Mouse (Mus musculus) lung, embryonic 15.5 days (tissue): Measurements from ENCODE around the gene Lrrc1. TPM values are rescaled to one million over a fixed set of nuclear protein-coding genes. Genes with fewer than 3 reads are reported as not detected.

Experiments used
- ATAC-seq: fragments of 200-750 bp; cut with Nextera tagmentation; 2 replicates; pipeline ENCODE4 v1.8.0; 2017; ENCODE audit warnings: moderate number of reproducible peaks, borderline replicate concordance; ENCODE audit not compliant: low FRiP score, low TSS enrichment; ENCODE audit errors: extremely low read depth
- H3K27ac ChIP-seq: fragments of 300-500 bp; sonication (generic); 2 replicates; pipeline ENCODE4 v1.5.1; 2015; ENCODE audit warnings: moderate library complexity, mild to moderate bottlenecking, inconsistent platforms
- H3K27me3 ChIP-seq: fragments of 300-500 bp; sonication (generic); 2 replicates; pipeline ENCODE4 v1.6.1; 2015; ENCODE audit warnings: inconsistent platforms
- H3K36me3 ChIP-seq: fragments of 300-500 bp; sonication (generic); 2 replicates; pipeline ENCODE4 v1.6.1; 2015; ENCODE audit warnings: inconsistent platforms
- H3K4me1 ChIP-seq: fragments of 300-500 bp; sonication (generic); 2 replicates; pipeline ENCODE4 v1.6.1; 2015; ENCODE audit warnings: inconsistent platforms
- H3K4me2 ChIP-seq: fragments of 300-500 bp; sonication (generic); 2 replicates; pipeline ENCODE4 v1.6.1; 2015; ENCODE audit warnings: inconsistent platforms, mild to moderate bottlenecking, moderate library complexity
- H3K4me3 ChIP-seq: fragments of 300-500 bp; sonication (generic); 2 replicates; pipeline ENCODE4 v1.5.1; 2015; ENCODE audit warnings: mild to moderate bottlenecking, inconsistent platforms
- H3K9ac ChIP-seq: fragments of 300-500 bp; sonication (generic); 2 replicates; pipeline ENCODE4 v1.6.1; 2015; ENCODE audit warnings: inconsistent platforms
- H3K9me3 ChIP-seq: fragments of 300-500 bp; sonication (generic); 2 replicates; pipeline ENCODE4 v1.6.1; 2016; ENCODE audit warnings: inconsistent platforms
- WGBS: fragments of 180-500 bp; shearing (Covaris S2); methylation state at CpG from one replicate; pipeline ENCODE4 v1.1.7; 2015; 5-methylcytosine and 5-hydroxymethylcytosine counted together
- polyA plus RNA-seq: library from polyadenylated mRNA; unstranded; fragments of >200 nt; fragmentation: Nextera tagmentation; extraction: Ambion mirVana; gene quantifications from 2 replicates; pipeline ENCODE4 v1.2.1, GENCODE M21; 2015

Lrrc1 gene
- polyA plus RNA-seq, 1 experiment from 2014 or later, result 11.4 TPM

DNA sequence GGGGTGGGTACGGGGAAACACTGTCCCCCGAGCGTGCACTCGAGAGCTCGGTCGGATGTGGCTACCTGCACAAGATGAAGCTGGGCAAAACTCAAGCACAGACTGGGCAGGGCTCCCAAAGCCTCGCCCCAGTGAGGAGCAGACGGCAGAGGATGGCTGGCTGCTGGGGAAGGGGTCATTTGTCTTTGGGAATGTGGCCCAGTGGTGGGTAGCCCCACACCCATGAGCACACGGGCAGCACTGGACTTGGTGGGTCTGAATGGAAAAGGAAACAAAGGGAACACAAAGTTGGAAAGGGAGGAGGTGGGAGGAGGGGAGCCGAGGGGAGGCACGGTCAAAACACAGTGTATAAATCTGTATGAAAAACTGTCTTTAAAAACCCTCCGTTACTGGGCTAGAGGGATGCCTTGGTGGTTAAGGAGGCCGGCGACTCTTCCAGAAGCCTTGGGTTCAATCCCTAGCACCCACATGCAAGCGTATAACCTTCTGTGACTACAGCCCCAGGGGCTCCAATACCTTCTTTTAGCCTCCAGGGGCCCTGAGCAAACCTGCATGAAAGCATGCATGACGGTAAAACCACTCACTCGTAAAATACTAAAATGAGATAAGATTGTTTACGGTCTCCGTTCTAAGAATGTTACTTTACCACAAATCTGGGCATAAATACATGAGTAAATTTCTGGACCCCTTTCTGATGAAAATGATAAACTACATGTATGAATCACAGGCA, 89.1 kb downstream of the Lrrc1 start:
- no peak overlapping the region for H3K4me3 ChIP-seq
- no peaks in the 10 kb centered on the region for H3K27me3 ChIP-seq
- no peaks in the 10 kb centered on the region for H3K9me3 ChIP-seq
- H3K4me1 ChIP-seq, result no peaks in the 10 kb centered on the region
- no peak overlapping the region for H3K27ac ChIP-seq
- H3K9ac ChIP-seq, result no peak overlapping the region
- WGBS, result 81% methylated on average over 19 of the region's 19 CpGs
- ATAC-seq, result no peak
- no peak overlapping the region for H3K4me2 ChIP-seq
- no peaks in the 10 kb centered on the region for H3K36me3 ChIP-seq

DNA sequence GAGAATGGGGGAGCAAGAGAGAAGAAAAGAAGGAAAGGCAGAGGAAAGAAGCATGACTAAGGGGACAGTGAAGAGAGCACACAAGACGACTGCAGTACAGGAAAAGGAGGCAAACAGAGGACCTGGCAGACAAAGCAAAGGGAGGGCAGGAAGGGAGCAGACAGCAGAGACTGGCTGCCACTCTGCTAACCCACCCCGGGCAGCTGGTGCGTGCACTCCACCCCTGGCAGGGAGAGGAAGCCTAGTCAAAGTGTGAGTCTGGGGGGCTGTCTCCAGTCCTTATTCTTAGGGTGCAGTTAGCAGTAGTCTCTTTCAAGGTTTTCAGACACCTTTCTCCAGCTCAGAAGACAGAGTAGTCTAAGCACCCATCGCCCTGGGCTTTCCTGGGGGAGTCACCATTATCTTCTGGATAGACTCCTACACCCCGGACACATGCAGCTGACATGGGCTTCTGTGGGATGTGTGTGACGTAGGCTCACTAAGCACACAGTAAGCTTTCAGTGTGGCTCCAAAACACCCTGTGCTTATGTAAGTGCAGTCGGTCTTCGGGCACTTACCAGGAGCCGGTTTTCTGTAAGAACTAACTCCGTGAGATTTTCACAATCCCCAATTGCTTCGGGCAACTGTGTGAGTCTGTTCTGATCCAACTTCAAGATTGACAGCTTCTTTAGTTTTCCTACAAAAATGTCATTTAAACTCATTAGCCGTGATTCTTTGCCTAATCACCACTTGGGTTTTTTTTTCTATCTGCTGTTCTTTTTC, 92.4 kb downstream of the Lrrc1 start:
- no peak overlapping the region for H3K4me3 ChIP-seq
- WGBS, result 80% methylated on average over 12 of the region's 12 CpGs
- H3K36me3 ChIP-seq, result no peaks in the 10 kb centered on the region
- no peak overlapping the region for H3K4me2 ChIP-seq
- H3K4me1 ChIP-seq, result no peaks in the 10 kb centered on the region
- H3K9ac ChIP-seq, result no peak overlapping the region
- ATAC-seq, result no peak
- no peaks in the 10 kb centered on the region for H3K9me3 ChIP-seq
- no peak overlapping the region for H3K27ac ChIP-seq
- no peaks in the 10 kb centered on the region for H3K27me3 ChIP-seq

DNA sequence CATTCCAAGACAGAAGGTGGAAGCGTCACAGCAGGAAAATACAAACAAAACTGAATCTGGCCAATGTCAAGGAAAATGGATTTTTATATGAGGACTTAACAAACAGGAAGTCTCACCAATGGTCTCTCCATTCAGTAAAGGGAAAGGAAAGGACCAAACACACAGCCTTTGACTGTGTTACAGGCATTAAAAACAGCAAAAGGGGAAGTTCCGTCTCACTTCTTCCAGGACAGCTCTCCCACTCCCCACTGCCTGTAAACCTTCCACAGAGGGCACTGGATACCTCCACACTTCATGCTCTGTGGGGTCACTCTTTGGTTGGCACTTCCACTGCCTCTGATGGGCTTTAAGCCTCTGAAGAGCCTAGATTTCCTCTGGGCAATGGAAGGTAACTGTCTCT, 94.2 kb downstream of the Lrrc1 start:
- Histone ChIP-seq H3K27me3 (no peaks in the 10 kb centered on the region), H3K9me3 (no peaks in the 10 kb centered on the region), H3K4me1 (no peaks in the 10 kb centered on the region), H3K4me2 (no peak overlapping the region), H3K4me3 (no peak overlapping the region), H3K36me3 (no peaks in the 10 kb centered on the region), H3K9ac (no peak overlapping the region), H3K27ac (no peak overlapping the region)
- no peak for ATAC-seq
- 65% methylated on average over 2 of the region's 2 CpGs for WGBS

DNA sequence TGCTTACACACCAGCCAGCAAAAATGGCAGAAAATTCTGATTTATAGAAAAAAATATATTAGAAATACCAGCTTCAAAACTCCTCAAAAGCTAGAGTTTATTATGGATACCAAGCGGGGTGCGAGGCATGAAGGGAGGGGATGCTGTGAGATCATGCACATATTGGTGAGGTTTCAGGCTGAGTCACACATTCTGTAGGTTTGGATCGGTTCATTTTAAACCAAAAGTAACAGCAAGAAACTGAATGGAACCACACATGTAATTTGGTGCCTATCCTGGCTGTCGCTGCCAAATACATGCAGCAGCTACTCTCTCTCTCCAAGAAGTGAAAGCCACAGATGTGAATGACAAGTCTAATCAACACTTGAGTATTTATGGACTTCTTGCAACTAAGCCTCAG, 99.8 kb downstream of the Lrrc1 start:
- Histone ChIP-seq H3K27ac (no peak overlapping the region), H3K9ac (no peak overlapping the region), H3K4me2 (no peak overlapping the region), H3K4me1 (no peaks in the 10 kb centered on the region), H3K27me3 (no peaks in the 10 kb centered on the region), H3K9me3 (no peaks in the 10 kb centered on the region), H3K4me3 (no peak overlapping the region), H3K36me3 (no peaks in the 10 kb centered on the region)
- ATAC-seq, result no peak
- WGBS, result 89% methylated on average over 4 of the region's 4 CpGs

DNA sequence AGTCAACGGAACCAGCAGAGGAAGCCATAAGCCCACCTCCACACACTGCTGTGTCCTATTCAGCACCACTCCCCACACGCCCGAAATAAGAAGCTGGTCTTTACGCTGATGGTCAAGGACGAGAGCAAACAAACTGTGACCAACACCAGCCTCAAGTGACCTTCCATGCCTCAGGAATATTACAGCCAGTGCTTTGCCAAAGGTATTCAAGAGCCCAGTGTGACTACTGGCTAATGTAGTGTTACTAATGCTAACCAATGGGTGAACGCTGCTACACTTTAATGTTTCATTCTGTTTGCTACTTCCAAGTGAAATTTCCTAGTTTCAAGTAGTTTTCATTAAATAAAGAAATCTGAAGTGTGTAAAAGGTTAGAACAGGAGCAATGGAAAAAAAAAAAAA, 105.3 kb downstream of the Lrrc1 start:
- ATAC-seq, result peak; percentile 29; the same call in 1 of the 2 replicates
- peaks cover 19% of the 10 kb centered on the region; the same call in 1 of the 2 replicates for H3K4me1 ChIP-seq
- no peak overlapping the region for H3K4me2 ChIP-seq
- 59% methylated on average over 6 of the region's 6 CpGs for WGBS
- no peaks in the 10 kb centered on the region for H3K9me3 ChIP-seq
- no peaks in the 10 kb centered on the region for H3K27me3 ChIP-seq
- H3K9ac ChIP-seq, result no peak overlapping the region
- H3K4me3 ChIP-seq, result no peak overlapping the region
- H3K36me3 ChIP-seq, result no peaks in the 10 kb centered on the region
- peak overlapping the region; percentile 6; the same call in 1 of the 2 replicates for H3K27ac ChIP-seq

DNA sequence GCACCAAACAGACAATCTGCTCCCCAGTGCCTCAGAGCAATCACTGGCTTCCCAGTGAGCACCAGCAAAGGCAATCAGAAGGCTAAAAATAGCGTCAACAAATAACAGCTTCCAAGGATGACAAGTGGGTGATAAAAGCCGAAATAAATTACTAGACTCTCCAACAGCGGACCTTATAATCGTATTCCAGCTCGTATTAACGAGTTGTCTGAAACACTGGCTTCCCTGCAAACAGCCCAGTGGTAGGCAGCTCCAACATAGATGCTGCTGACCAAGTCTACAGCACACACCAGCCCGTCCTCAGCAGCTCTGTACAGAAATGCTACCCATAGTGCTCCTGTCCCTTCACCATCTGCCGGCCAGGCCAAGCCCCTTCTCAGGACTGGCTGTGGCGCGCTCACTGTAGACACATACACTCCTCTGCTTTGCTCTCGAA, 105.8 kb downstream of the Lrrc1 start:
- no peak overlapping the region for H3K9ac ChIP-seq
- peak; percentile 70; the same call in 1 of the 2 replicates for ATAC-seq
- WGBS, result 41% methylated on average over 11 of the region's 11 CpGs

DNA sequence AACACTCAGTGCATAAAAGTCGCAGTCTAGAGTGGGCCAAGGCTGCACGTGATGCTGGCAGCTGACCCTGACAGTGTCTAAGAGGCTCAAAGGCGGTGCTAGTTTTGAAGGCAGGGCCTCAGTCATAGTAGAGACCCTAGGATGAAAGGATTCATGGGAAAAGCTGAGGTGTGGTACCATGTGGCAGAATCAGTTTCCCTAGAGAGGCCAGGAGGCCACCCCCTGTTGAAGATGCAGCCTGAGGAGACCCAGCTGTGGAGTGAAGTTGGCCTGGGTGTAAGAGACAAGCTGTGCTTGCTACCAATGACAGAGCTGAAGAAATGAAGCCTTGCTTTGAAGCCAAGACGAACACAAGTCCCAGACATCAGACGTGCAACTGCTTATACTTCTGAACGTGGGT, 107.5 kb downstream of the Lrrc1 start:
- H3K4me3 ChIP-seq, result no peak overlapping the region
- no peaks in the 10 kb centered on the region for H3K27me3 ChIP-seq
- H3K9me3 ChIP-seq, result no peaks in the 10 kb centered on the region
- H3K27ac ChIP-seq, result no peak overlapping the region
- no peaks in the 10 kb centered on the region for H3K36me3 ChIP-seq
- peak; percentile 58; the same call in 1 of the 2 replicates for ATAC-seq
- H3K9ac ChIP-seq, result no peak overlapping the region
- peaks cover 19% of the 10 kb centered on the region; the same call in 1 of the 2 replicates for H3K4me1 ChIP-seq
- 68% methylated on average over 6 of the region's 6 CpGs for WGBS
- no peak overlapping the region for H3K4me2 ChIP-seq

More for the DNA sequence above, 105.8 kb downstream of the Lrrc1 start:
- Histone ChIP-seq H3K9me3 (no peaks in the 10 kb centered on the region), H3K4me3 (no peak overlapping the region), H3K27me3 (no peaks in the 10 kb centered on the region), H3K27ac (peak overlapping the region; percentile 6; the same call in 1 of the 2 replicates), H3K4me1 (peaks cover 19% of the 10 kb centered on the region; the same call in 1 of the 2 replicates), H3K36me3 (no peaks in the 10 kb centered on the region), H3K4me2 (no peak overlapping the region)

DNA sequence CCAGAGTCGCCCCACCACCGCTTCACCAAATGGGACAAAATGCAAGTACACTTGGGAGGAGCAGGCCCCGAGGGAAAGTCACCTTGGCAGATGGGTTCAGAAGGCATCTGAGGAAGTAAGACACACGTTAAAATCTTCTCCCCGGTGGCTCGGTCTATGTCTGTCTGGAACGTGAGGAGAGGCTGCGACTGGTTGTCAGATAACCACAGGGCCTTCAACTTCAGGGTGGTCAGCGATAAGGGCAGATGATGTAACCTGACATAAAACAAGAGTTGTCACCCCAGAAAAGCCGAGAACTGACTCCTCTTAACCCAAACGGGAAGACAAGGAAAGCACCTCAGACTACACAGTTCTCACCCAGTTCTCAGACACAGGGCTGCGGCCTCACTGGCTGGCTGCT, 109.7 kb downstream of the Lrrc1 start:
- Histone ChIP-seq H3K4me2 (no peak overlapping the region), H3K4me1 (peaks cover 19% of the 10 kb centered on the region; the same call in 1 of the 2 replicates), H3K9me3 (no peaks in the 10 kb centered on the region), H3K9ac (no peak overlapping the region), H3K36me3 (no peaks in the 10 kb centered on the region), H3K4me3 (no peak overlapping the region), H3K27ac (no peak overlapping the region), H3K27me3 (no peaks in the 10 kb centered on the region)
- ATAC-seq, result no peak
- 70% methylated on average over 12 of the region's 12 CpGs for WGBS

DNA sequence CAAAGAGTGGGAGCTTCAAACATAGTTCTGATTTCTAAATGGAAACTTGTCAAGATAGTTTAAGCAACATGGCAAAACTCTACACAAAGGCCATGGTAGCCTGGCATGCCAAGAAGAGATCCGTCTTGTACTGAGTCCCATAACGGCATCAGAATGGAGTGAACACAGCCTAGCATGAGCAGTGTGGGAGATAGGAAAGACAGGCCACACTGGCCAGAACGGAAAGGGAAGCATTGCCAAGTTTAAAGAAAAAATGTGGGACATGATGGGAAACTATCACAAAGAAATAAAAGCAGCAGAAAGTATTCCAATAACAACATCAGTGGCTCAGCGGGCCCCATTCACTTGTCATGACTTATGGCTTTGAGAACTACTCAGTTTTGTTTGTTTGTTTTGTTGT, 111.2 kb downstream of the Lrrc1 start:
- no peaks in the 10 kb centered on the region for H3K9me3 ChIP-seq
- WGBS, result 47% methylated on average over 4 of the region's 4 CpGs
- no peak overlapping the region for H3K9ac ChIP-seq
- H3K4me2 ChIP-seq, result no peak overlapping the region
- peak; percentile 50; the same call in 1 of the 2 replicates for ATAC-seq
- H3K27me3 ChIP-seq, result no peaks in the 10 kb centered on the region
- H3K4me3 ChIP-seq, result no peak overlapping the region
- no peaks in the 10 kb centered on the region for H3K36me3 ChIP-seq
- H3K27ac ChIP-seq, result no peak overlapping the region
- H3K4me1 ChIP-seq, result peaks cover 20% of the 10 kb centered on the region

DNA sequence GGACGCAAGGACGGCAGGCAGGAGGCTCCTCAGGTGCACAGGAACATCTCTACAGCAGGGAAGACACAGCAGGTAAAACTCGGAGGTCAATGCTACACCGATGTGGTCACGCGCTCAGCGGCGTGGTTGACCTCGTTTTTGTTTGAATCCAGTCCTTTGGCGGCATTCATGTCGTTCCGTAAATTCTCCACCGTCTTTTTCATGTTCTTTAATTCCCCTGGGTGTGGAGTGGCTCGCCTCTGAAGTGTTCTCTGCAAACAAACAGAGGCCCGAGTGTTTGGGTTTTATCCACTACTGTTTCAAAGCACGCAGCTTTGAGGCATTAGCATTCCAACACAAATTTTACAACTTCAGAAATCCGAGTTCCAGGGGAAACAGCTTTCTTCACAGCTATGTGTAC, 112.6 kb downstream of the Lrrc1 start:
- H3K4me2 ChIP-seq, result no peak overlapping the region
- ATAC-seq, result no peak
- H3K27ac ChIP-seq, result no peak overlapping the region
- no peak overlapping the region for H3K9ac ChIP-seq
- no peaks in the 10 kb centered on the region for H3K27me3 ChIP-seq
- no peaks in the 10 kb centered on the region for H3K9me3 ChIP-seq
- WGBS, result 59% methylated on average over 17 of the region's 17 CpGs
- no peaks in the 10 kb centered on the region for H3K36me3 ChIP-seq
- no peak overlapping the region for H3K4me3 ChIP-seq
- H3K4me1 ChIP-seq, result peaks cover 27% of the 10 kb centered on the region

DNA sequence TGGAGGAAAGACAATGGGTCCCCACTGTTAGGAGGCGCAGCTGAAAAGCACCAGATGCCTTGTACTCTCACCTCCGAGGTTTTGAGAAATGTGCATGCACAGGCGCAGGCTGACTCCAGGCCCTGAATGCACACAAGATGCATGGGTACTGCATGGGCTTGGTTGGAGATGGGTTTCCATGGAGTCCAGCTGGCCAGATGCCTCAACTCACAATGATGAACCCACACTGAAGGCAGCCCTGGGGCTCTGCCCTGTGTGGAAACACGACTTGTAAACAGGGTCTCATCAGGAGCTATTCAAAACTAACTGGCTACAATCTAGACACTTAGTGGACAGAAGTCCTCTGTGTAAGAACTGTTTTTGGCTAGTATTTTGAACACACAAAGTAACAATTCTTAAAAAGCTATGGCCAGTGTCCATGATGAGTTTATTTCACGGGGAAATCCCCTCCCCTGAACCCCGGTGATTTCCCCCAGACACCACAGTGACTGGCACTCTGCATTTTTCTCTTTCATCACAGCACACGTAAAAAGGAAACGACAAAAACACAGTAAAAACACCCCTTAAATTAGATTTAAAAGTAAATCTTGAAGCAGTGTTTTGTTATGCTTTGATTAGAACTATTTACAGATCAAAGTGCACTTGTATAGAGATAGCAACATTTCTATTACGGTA, 114.1 kb downstream of the Lrrc1 start:
- H3K4me3 ChIP-seq, result no peak overlapping the region
- no peak overlapping the region for H3K9ac ChIP-seq
- H3K4me2 ChIP-seq, result no peak overlapping the region
- ATAC-seq, result no peak
- H3K9me3 ChIP-seq, result no peaks in the 10 kb centered on the region
- no peak overlapping the region for H3K27ac ChIP-seq
- peaks cover 29% of the 10 kb centered on the region for H3K4me1 ChIP-seq
- H3K27me3 ChIP-seq, result no peaks in the 10 kb centered on the region
- WGBS, result 71% methylated on average over 9 of the region's 9 CpGs
- no peaks in the 10 kb centered on the region for H3K36me3 ChIP-seq
